Mouse (Mus musculus): ENCODE measurements around the gene Prkacb.

GRCm38 (mm10) chr3:146766701-146767181 is 46.0 kb downstream of the Prkacb start:
- no peak for TF ChIP-seq EP300 (IDR thresholded peaks at IDR 0.05; ENCODE audit: insufficient read depth, low read depth, low read length)
- TF ChIP-seq POLR2A (IDR thresholded peaks at IDR 0.05; ENCODE audit: insufficient read depth, low read length), result no peak
